Mouse (Mus musculus) forebrain, embryonic 16.5 days (tissue): ENCODE results near the gene Gtsf1l. TPM values are rescaled to one million over a fixed set of nuclear protein-coding genes. Genes with fewer than 3 reads are reported as not detected.

Experiments
- ATAC-seq: fragments of 200-750 bp; cut with Nextera tagmentation; 2 replicates; pipeline ENCODE4 v1.8.0; 2017; ENCODE audit warnings: mild to moderate bottlenecking, moderate library complexity
- H3K27ac ChIP-seq: fragments of 300-500 bp; sonication (generic); 2 replicates; pipeline ENCODE4 v1.5.1; 2014; ENCODE audit warnings: low read length, control low read depth
- H3K27me3 ChIP-seq: fragments of 300-500 bp; sonication (generic); replicated peaks from 2 replicates; pipeline ENCODE4 v1.6.1; 2014; ENCODE audit warnings: low read length; ENCODE audit not compliant: control insufficient read depth, insufficient read depth
- H3K36me3 ChIP-seq: fragments of 300-500 bp; sonication (generic); 2 replicates; pipeline ENCODE4 v1.6.1; 2014; ENCODE audit not compliant: control insufficient read depth, insufficient read depth
- H3K4me1 ChIP-seq: fragments of 300-500 bp; sonication (generic); replicated peaks from 2 replicates; pipeline ENCODE4 v1.6.1; 2014; ENCODE audit warnings: low read length; ENCODE audit not compliant: control insufficient read depth, insufficient read depth
- H3K4me2 ChIP-seq: fragments of 300-500 bp; sonication (generic); 2 replicates; pipeline ENCODE4 v1.6.1; 2014; ENCODE audit warnings: mild to moderate bottlenecking, low read length, control low read depth
- H3K4me3 ChIP-seq: fragments of 300-500 bp; sonication (generic); replicated peaks from 2 replicates; pipeline ENCODE4 v1.5.1; 2014; ENCODE audit warnings: mild to moderate bottlenecking, low read length, control low read depth
- H3K9ac ChIP-seq: fragments of 300-500 bp; sonication (generic); replicated peaks from 2 replicates; pipeline ENCODE4 v1.6.1; 2014; ENCODE audit warnings: low read depth, low read length, control low read depth
- H3K9me3 ChIP-seq: fragments of 300-500 bp; sonication (generic); 2 replicates; pipeline ENCODE4 v1.6.1; 2016; ENCODE audit warnings: low read length; ENCODE audit not compliant: control insufficient read depth
- WGBS: fragments of 180-500 bp; shearing (Covaris S2); extraction: QIAGEN DNeasy Blood & Tissue Kit; methylation state at CpG from one replicate; pipeline ENCODE4 v1.1.7; 2014; 5-methylcytosine and 5-hydroxymethylcytosine counted together
- polyA plus RNA-seq: library from polyadenylated mRNA; unstranded; fragments of >200 nt; fragmentation: Nextera tagmentation; extraction: Ambion mirVana; gene quantifications from 2 replicates; pipeline ENCODE4 v1.2.1, GENCODE M21; 2015

The Gtsf1l gene
- polyA plus RNA-seq, 1 experiment from 2014 or later = not detected

DNA sequence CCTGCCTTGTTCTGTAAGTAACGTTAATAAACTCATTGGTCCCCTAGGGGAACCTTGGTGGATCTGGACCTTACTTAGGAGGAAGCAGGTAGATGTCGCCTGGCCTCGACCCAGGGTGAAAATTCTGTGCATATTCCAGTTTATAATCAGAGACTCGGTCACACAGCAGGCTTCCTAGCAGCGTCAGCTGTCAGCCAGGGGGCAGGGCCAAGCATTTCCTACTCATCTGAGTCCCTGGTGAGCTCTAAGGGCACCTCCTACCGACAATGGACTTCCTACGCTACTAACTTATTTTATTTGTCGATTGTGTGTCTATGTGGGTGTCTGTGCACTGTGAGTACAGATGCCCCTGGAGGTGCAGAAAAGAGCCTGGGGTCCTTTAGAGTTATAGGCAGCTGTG is 12.3 kb upstream of the Gtsf1l start:
- no peak overlapping the region for H3K27ac ChIP-seq
- no peaks in the 10 kb centered on the region for H3K36me3 ChIP-seq
- H3K4me3 ChIP-seq = no peak overlapping the region
- H3K27me3 ChIP-seq = peaks cover 2% of the 10 kb centered on the region; the same call in 1 of the 2 replicates
- no peak for ATAC-seq
- WGBS = 50% methylated on average over 8 of the region's 8 CpGs
- H3K4me1 ChIP-seq = peaks cover 6% of the 10 kb centered on the region; the same call in 1 of the 2 replicates
- no peaks in the 10 kb centered on the region for H3K9me3 ChIP-seq
- no peak overlapping the region for H3K4me2 ChIP-seq
- H3K9ac ChIP-seq = no peak overlapping the region

DNA sequence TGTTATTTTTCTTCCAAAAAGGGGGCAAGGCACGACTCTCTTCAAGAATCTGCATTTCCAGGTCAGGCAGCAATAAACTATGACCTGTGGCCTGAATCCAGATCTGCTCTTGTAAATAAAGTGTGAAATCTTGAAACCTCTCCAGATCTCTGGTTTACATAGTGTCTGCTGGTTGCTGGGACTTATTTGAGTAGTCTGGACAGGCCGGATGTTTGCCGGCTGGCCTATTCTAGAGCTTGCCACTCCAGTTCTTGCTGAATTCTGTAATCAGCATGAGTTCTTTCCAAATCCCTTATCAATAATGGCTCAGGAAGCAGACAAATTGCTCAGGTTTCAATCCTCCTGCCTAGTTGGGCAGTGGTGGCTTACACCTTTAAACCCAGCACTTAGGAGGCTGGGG is 8.1 kb upstream of the Gtsf1l start:
- Histone ChIP-seq H3K27ac (no peak overlapping the region), H3K9ac (no peak overlapping the region), H3K27me3 (no peaks in the 10 kb centered on the region; the same call in 1 of the 2 replicates), H3K4me1 (no peaks in the 10 kb centered on the region), H3K36me3 (no peaks in the 10 kb centered on the region), H3K9me3 (no peaks in the 10 kb centered on the region), H3K4me2 (no peak overlapping the region), H3K4me3 (no peak overlapping the region)
- WGBS = 71% methylated on average over 3 of the region's 3 CpGs
- ATAC-seq = no peak

DNA sequence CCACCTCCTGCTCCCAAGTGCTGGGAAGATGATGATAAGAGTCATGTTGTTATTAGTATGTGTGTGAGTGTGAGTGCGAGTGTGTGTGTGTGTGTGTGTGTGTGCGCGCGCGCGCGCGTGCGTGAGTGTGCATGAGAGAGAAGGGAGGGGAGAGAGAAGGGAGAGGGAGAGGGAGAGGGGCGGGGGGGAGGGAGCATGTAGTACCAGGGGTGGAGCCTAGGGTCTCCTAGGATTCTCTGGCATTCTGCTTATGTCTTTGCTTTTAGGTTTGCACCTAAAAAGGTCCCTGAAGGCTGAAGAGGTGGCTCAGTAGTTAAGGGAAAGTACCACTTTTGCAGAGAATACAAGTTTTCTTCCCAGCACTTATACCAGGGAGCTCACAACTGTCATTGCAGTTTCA is 7.3 kb upstream of the Gtsf1l start:
- ATAC-seq = no peak
- H3K4me1 ChIP-seq = no peaks in the 10 kb centered on the region
- no peak overlapping the region for H3K4me2 ChIP-seq
- H3K36me3 ChIP-seq = no peaks in the 10 kb centered on the region
- no peaks in the 10 kb centered on the region for H3K9me3 ChIP-seq
- no peak overlapping the region for H3K27ac ChIP-seq
- WGBS = 90% methylated on average over 10 of the region's 10 CpGs
- H3K27me3 ChIP-seq = no peaks in the 10 kb centered on the region; the same call in 1 of the 2 replicates
- no peak overlapping the region for H3K9ac ChIP-seq
- no peak overlapping the region for H3K4me3 ChIP-seq

DNA sequence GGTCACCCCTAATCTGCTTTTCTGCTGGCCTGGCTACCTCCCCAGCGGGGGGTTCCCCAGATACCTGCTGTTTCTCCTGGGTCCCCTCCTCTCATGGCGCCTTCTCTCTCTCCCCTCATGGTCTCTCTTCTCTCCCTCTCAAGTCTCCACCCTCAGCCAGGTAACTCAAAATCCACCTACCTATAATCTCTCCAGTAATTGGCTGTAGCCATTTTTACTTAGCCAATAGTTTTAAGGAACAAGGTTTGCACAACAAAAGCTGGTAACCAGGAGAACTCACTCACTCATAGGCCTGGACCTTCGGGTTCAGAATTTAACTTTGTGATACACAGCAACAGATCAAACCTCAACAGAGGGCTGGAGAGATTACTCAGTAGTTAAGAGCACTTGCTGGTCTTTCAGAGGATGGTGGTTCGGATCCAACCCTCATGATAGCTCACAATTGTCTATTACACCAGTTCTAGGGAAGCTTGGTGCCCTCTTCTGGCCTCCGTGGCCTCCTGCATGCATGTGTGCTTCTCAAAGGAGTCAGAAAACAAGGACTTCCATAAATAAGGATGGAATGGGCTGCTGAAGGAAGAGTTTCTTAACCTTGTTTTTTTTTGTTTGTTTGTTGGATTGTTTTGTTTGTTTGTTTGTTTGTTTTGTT is 1.9 kb upstream of the Gtsf1l start:
- ATAC-seq = no peak
- Histone ChIP-seq H3K27ac (no peak overlapping the region), H3K4me1 (no peaks in the 10 kb centered on the region), H3K27me3 (no peaks in the 10 kb centered on the region), H3K9me3 (no peaks in the 10 kb centered on the region), H3K9ac (no peak overlapping the region), H3K36me3 (no peaks in the 10 kb centered on the region), H3K4me3 (no peak overlapping the region), H3K4me2 (no peak overlapping the region)
- 77% methylated on average over 5 of the region's 5 CpGs for WGBS

DNA sequence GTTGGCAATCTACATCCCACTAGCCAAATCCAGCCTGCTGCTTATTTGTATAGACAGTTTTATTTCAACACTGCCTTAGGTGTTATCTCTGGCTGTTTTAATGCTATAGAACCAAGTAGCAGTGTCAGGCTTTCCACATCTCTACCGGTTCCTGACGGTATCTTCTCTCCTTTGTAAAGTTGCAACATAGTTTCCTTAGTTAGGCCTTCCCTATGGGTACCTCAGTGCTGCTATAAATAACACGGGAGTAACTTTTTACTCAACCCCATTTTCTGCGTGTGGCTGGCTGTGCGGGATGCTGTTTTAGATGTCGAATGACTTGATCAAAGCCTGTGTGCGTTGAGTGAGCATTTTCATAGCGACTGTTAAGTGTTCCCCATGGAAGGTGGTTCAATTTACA is 1.1 kb downstream of the Gtsf1l start:
- no peak overlapping the region for H3K27ac ChIP-seq
- H3K4me3 ChIP-seq = no peak overlapping the region
- no peaks in the 10 kb centered on the region for H3K9me3 ChIP-seq
- H3K4me2 ChIP-seq = no peak overlapping the region
- H3K36me3 ChIP-seq = no peaks in the 10 kb centered on the region
- no peak for ATAC-seq
- WGBS = 88% methylated on average over 8 of the region's 8 CpGs
- no peaks in the 10 kb centered on the region for H3K27me3 ChIP-seq
- no peak overlapping the region for H3K9ac ChIP-seq
- H3K4me1 ChIP-seq = no peaks in the 10 kb centered on the region

DNA sequence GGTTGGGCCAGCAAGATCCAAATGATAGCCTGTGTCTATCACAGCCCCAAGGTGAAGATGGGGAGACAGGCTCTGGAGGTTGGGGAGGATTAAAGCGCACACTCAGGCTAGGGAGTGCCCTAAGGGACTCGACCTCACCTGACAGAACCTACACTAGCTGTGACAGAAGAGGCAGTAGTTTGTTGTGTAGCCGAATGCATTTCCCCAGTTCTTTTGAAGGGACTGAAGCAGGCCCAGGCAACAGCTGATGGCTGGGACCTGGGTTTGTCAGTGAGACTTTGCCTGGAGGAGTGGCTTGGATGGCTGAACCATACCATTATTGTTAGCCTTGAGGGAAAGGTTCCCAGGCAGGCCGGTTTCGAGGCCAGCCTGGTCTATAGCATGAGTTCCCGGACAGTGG is 2.6 kb downstream of the Gtsf1l start:
- no peak overlapping the region for H3K9ac ChIP-seq
- no peak overlapping the region for H3K4me3 ChIP-seq
- H3K27me3 ChIP-seq = no peaks in the 10 kb centered on the region
- no peak for ATAC-seq
- no peak overlapping the region for H3K4me2 ChIP-seq
- no peak overlapping the region for H3K27ac ChIP-seq
- H3K4me1 ChIP-seq = no peaks in the 10 kb centered on the region
- 89% methylated on average over 6 of the region's 6 CpGs for WGBS
- no peaks in the 10 kb centered on the region for H3K36me3 ChIP-seq
- no peaks in the 10 kb centered on the region for H3K9me3 ChIP-seq

DNA sequence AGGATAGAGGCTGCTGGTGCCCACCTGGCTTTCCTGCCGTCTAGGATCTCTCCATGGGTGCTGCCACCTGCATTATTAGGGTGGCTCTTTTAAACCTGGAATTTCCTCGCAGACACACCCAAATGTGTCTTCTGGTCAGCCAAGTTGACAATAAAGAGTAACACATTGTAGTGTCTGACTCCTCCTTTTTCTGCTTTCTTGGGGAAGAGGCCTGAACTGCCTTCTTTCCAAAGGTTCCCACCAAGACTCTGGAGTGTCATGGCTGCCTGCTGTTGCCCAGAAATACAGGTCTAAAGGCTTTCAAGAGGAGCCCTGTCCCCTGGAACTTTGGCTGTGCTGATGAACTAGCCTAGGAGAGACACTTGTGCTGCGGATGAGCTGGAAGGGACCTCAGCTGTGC is 3.1 kb downstream of the Gtsf1l start:
- ATAC-seq = no peak
- H3K27me3 ChIP-seq = no peaks in the 10 kb centered on the region
- WGBS = 97% methylated on average over 3 of the region's 3 CpGs

DNA sequence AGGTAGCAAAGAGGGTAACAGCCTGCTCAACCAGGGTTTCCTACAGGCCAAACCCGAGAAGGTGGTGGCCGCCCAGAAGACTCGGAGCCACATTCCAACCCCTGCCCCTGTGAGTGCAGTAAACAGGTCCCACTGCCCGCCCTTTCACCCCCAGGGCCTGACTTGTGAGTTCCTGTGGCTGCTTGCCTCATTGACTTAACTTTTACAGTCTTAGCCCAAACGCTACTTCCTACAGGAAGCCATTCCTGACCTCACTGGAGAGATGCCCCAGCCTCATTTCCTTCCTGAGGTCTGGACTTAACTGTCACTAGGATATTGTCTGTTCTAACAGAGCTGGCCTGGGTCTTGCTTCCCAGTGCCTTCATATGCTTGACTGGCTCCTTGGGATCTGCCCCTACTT is 5.1 kb downstream of the Gtsf1l start:
- Histone ChIP-seq H3K27ac (no peak overlapping the region), H3K36me3 (no peaks in the 10 kb centered on the region), H3K27me3 (no peaks in the 10 kb centered on the region), H3K9ac (no peak overlapping the region), H3K9me3 (no peaks in the 10 kb centered on the region), H3K4me3 (no peak overlapping the region), H3K4me1 (no peaks in the 10 kb centered on the region), H3K4me2 (no peak overlapping the region)
- ATAC-seq = no peak
- 87% methylated on average over 5 of the region's 5 CpGs for WGBS

More for the DNA sequence above, 3.1 kb downstream of the Gtsf1l start:
- H3K4me2 ChIP-seq = no peak overlapping the region
- no peaks in the 10 kb centered on the region for H3K4me1 ChIP-seq
- no peak overlapping the region for H3K4me3 ChIP-seq
- no peak overlapping the region for H3K9ac ChIP-seq
- H3K36me3 ChIP-seq = no peaks in the 10 kb centered on the region
- H3K27ac ChIP-seq = no peak overlapping the region
- no peaks in the 10 kb centered on the region for H3K9me3 ChIP-seq

DNA sequence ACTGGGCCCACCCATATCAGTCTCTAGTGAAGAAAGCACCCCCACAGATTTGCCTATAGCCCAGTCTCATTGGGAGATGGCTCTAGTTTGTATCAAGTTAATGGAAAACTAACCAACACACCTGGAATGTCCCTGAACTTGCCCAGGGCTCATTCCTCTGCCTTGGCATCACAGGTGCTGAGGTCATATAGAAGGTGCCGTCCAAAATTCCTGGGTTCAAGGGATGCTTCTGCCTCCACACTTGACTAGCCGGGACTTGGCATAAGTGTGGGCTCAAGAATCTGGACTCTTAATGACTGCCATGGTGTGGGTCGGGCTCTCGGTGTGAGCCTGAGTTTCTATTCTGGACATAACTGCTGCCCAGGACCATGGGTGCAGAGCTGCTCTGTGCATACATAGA is 8.6 kb downstream of the Gtsf1l start:
- no peaks in the 10 kb centered on the region for H3K9me3 ChIP-seq
- H3K4me2 ChIP-seq = no peak overlapping the region
- H3K4me3 ChIP-seq = no peak overlapping the region
- H3K36me3 ChIP-seq = no peaks in the 10 kb centered on the region
- ATAC-seq = no peak
- no peak overlapping the region for H3K9ac ChIP-seq
- H3K27me3 ChIP-seq = no peaks in the 10 kb centered on the region
- 98% methylated on average over 4 of the region's 4 CpGs for WGBS
- H3K4me1 ChIP-seq = no peaks in the 10 kb centered on the region
- H3K27ac ChIP-seq = no peak overlapping the region

DNA sequence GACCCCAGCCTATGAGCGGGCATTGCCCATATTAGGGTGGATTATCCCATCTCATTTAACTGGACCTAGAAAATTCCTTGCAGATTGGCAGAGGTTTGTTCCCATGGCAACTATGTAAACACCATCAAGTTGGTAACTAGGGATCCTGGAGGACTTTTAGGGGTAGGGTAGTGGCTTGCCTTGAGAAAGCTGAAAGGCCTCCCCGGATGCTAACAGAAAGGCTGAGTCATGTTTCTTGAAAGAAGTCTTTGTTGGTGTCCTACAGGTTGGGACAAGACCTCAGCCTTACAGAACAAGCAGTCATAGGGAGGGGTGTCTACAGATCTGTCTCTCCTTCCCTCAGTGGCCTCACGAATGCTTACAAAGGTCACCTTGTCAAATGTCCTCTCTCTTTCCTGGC is 12.4 kb downstream of the Gtsf1l start:
- WGBS = 72% methylated on average over 3 of the region's 3 CpGs
- H3K4me1 ChIP-seq = no peaks in the 10 kb centered on the region
- no peak overlapping the region for H3K9ac ChIP-seq
- no peak overlapping the region for H3K4me3 ChIP-seq
- ATAC-seq = no peak
- H3K9me3 ChIP-seq = no peaks in the 10 kb centered on the region
- H3K4me2 ChIP-seq = no peak overlapping the region
- no peaks in the 10 kb centered on the region for H3K27me3 ChIP-seq
- no peaks in the 10 kb centered on the region for H3K36me3 ChIP-seq
- no peak overlapping the region for H3K27ac ChIP-seq
